ENCODE assay signal across 8 mouse cellular contexts in genomic region chr5:125107011-125107651, GRCm38 (mm10).
DNase-seq lines count a peak whose midpoint lies in the region; ATAC-seq and TF ChIP-seq lines count a peak whose summit lies in the region.

No protein-coding gene starts in this region.

- peaks cover 83% of the 10 kb centered on the region for H3K36me3 ChIP-seq in E14TG2a.4 (ENCODE audit: insufficient read depth, low read length)
- H3K36me3 ChIP-seq in small intestine, adult 2 months (ENCODE audit: control insufficient read depth, insufficient read depth, low read length): peaks cover 20% of the 10 kb centered on the region; the same call in 1 of the 2 replicates

- TF ChIP-seq CTCF in E14TG2a.4 (conservative IDR thresholded peaks at IDR 0.05; ENCODE audit: low read length): peak; percentile 82
- TF ChIP-seq CTCF in small intestine, adult 2 months (IDR thresholded peaks at IDR 0.05; ENCODE audit: extremely low read depth, insufficient read length, insufficient replicate concordance, low read depth, low read length): peak; percentile 92; the same call in 1 of the 2 replicates

- no peak overlapping the region for H3K27ac ChIP-seq in small intestine, adult 2 months (ENCODE audit: insufficient read depth, low read depth, low read length)

- DNase-seq in B cell, adult 2 months: peak; percentile 65 to 66
- peak; percentile 71 for DNase-seq in cerebellum, adult 11-12 months
- peak; percentile 49 to 75 for DNase-seq in gastrocnemius, postnatal 4 days (ENCODE audit: low spot score in 2 of 2)
- DNase-seq in layer of hippocampus, adult 8-10 months (ENCODE audit: low spot score in 2 of 2): peak; percentile 60 to 68
- peak; percentile 65 for DNase-seq in lung, postnatal 25 days (ENCODE audit: low spot score)

- TF ChIP-seq POLR2A in small intestine, adult 2 months (IDR thresholded peaks at IDR 0.05; ENCODE audit: low read depth, low read length): no peak

- no peak for ATAC-seq in erythroid progenitor cell, adult 5-6 weeks (replicated peaks; ENCODE audit: low FRiP score, poor library complexity, severe bottlenecking)

- H3K4me3 ChIP-seq in E14TG2a.4 (replicated peaks; ENCODE audit: low read length): no peak overlapping the region
- H3K4me3 ChIP-seq in small intestine, adult 2 months (ENCODE audit: low read depth, low read length): no peak overlapping the region

- no peaks in the 10 kb centered on the region for H3K9me3 ChIP-seq in E14TG2a.4 (ENCODE audit: low read length)

- H3K27me3 ChIP-seq in E14TG2a.4 (ENCODE audit: insufficient read depth, low read length): no peaks in the 10 kb centered on the region
- no peaks in the 10 kb centered on the region for H3K27me3 ChIP-seq in small intestine, adult 2 months (ENCODE audit: control insufficient read depth, insufficient read depth, low read length)

- peaks cover 63% of the 10 kb centered on the region for H3K4me1 ChIP-seq in E14TG2a.4 (replicated peaks; ENCODE audit: low read depth, low read length)
- peaks cover 14% of the 10 kb centered on the region for H3K4me1 ChIP-seq in small intestine, adult 2 months (ENCODE audit: control insufficient read depth, insufficient read depth, insufficient read length, low read length)

- WGBS in small intestine, adult 2 months: 39% methylated on average over 11 of the region's 11 CpGs
